Mouse (Mus musculus) bone marrow macrophage, adult 2 months (primary cell): ENCODE results near the gene Gga1. TPM values are rescaled to one million over a fixed set of nuclear protein-coding genes. Genes with fewer than 3 reads are reported as not detected.

Source experiments
- H3K27ac ChIP-seq: 2 replicates; pipeline ENCODE4 v1.5.1; 2012; ENCODE audit warnings: low read depth, low read length; ENCODE audit not compliant: insufficient read depth
- H3K4me1 ChIP-seq: 2 replicates; pipeline ENCODE4 v1.6.1; 2012; ENCODE audit warnings: low read length; ENCODE audit not compliant: control insufficient read depth, insufficient read depth
- H3K4me3 ChIP-seq: 2 replicates; pipeline ENCODE4 v1.5.1; 2012; ENCODE audit warnings: mild to moderate bottlenecking, low read length, moderate library complexity; ENCODE audit not compliant: insufficient read depth
- CTCF ChIP-seq: IDR thresholded peaks from 2 replicates; pipeline ENCODE4 v1.5.1; 2012; ENCODE audit warnings: low read depth, mild to moderate bottlenecking, low read length, moderate library complexity
- POLR2A ChIP-seq: IDR thresholded peaks from 2 replicates; pipeline ENCODE4 v1.6.1; 2012; ENCODE audit warnings: mild to moderate bottlenecking, low read depth, low read length, borderline replicate concordance
- polyA plus RNA-seq: library from polyadenylated mRNA; stranded (reverse); fragments of >200 nt; gene quantifications from 2 replicates; pipeline ENCODE4 v1.2.4, GENCODE M21; 2012; ENCODE audit not compliant: missing spikeins, insufficient read depth, insufficient read length

The Gga1 gene
- polyA plus RNA-seq, 1 experiment: 76.5 TPM

DNA sequence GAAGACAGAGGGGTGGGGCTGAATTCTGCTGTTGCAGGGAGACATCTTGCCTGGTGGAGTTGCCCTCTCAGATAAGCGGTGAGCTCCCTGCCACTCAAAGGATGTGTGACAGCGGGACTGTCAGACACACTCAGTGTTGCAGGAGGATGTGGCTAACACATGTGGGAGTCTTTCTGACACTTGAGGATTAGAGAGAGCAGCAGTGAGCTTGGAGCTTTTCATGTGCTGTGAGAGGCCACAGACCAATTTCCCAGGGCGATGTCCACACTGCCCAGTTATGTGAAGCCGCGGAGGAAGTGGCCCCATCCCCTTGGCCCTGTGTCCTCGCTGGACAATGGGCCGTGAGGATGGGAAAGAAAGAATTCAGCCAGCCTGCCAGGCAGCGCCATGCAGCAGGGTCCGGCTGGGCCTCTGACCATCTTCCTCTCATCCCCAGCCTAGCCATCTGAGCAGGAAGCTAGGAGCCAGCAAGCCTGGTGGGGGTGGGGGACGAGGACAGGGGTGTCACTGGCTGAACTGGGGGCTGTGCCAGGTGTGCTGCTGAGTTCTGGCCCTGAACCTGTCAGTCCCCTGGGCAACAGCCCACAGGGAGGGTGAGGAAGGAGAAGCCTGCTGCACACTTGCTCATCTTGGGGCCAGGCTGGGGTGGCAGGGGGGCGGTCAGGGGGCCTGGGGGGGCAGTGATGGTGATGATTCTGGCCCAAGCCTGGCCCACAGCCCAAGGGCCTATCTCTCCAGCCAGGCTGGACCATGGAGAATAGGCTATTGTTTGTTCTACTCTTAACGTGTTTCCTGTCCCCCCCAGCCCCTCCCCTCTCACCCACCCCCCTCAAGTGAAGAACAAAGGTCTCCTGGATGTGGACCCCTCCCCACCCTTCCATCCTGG lies 41.5 kb upstream of the Gga1 start:
- Histone ChIP-seq H3K27ac (no peak overlapping the region), H3K4me3 (no peak overlapping the region), H3K4me1 (no peaks in the 10 kb centered on the region)
- TF ChIP-seq POLR2A (no peak), CTCF (no peak)

DNA sequence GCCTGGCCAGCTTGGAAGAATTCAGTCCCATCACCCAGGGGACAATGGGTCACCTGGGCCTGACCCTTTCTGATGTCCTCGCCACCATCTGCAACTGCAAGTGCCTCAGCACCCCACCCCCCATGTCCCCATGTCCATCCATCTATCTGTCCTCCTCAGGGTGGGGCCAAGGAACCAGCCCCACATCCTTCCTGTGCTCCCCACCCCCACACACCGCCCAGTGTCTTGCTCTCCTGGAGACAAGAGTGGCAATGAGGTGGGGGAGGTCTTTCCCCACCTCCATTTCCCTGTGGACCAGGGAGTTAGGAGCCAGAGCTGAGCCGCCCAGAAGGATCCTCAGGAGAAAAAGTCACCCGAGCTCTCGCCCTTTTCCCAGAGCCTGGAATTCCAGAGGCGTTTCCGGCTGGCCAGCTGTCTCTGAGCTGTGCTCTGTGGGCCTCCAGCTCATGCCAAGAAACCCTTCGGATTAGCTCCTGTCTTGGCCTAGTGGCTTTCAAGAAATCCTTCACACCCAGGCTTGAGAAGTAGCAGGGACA lies 40.8 kb upstream of the Gga1 start:
- no peaks in the 10 kb centered on the region for H3K4me1 ChIP-seq

DNA sequence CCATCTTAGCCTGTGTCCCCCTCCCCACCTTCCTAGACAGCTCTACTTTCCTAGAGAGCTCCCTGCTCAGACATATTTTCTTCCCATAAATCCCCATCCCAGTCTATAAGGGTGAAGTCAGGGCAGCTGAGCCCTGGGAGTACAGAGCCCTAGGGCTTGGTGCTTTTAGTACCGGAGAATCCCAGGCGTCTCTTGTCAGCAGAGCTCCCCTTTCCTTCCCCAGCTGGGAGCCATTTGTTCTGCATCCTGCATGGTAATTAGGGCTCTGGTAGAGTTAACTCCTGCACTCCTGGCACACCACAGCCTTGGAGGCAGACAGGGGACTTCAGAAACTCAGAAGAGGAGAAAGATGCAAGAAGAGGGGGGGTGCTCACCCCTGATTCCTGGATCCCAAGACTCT lies 37.2 kb upstream of the Gga1 start:
- H3K4me1 ChIP-seq: peaks cover 3% of the 10 kb centered on the region; the same call in 1 of the 2 replicates
- no peak overlapping the region for H3K27ac ChIP-seq
- TF ChIP-seq POLR2A (no peak), CTCF (no peak)
- H3K4me3 ChIP-seq: no peak overlapping the region

More for the DNA sequence above, 40.8 kb upstream of the Gga1 start:
- no peak for TF ChIP-seq CTCF
- no peak for TF ChIP-seq POLR2A
- H3K4me3 ChIP-seq: no peak overlapping the region
- H3K27ac ChIP-seq: no peak overlapping the region

DNA sequence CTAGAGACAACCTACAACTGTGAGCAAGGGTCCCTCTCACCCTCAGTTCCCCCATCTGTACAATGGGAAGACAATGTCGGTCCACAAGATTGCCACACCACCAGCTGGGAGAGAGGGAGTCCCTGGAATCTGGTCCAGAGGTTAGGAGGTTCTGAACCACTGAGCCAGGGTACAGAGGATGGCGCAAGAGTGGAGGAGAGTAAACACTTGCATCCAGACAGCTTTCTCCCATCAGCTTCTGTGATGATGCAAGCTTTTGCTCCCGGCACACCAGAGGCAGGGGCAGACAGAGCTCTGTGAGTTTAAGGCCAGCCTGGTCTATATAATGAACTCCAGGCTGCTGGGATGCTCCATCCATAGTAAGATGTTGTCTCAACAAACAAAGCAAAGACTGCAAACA lies 36.7 kb upstream of the Gga1 start:
- no peak overlapping the region for H3K27ac ChIP-seq
- TF ChIP-seq POLR2A: no peak
- no peak for TF ChIP-seq CTCF
- peaks cover 3% of the 10 kb centered on the region; the same call in 1 of the 2 replicates for H3K4me1 ChIP-seq
- H3K4me3 ChIP-seq: no peak overlapping the region

DNA sequence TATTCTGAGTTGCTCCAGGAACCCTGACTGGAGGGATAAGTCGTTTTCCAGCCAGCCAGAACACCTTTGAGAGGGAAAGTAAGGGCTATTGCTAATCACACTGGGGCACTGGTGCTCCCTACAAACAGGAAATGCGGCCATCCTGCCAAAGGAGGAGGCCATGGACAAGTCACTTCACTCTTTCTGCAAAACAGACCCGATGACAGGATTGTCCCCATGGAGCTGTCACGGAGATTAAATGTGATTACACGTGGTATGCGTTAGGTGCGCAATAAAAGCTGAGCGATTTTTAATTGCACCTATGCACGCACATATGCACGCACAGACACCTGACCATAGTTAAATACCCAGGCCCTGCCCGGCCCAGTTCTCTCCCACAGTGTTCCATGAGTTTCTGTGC lies 36.2 kb upstream of the Gga1 start:
- H3K27ac ChIP-seq: no peak overlapping the region
- H3K4me1 ChIP-seq: peaks cover 3% of the 10 kb centered on the region; the same call in 1 of the 2 replicates
- no peak overlapping the region for H3K4me3 ChIP-seq
- TF ChIP-seq POLR2A (no peak), CTCF (no peak)

DNA sequence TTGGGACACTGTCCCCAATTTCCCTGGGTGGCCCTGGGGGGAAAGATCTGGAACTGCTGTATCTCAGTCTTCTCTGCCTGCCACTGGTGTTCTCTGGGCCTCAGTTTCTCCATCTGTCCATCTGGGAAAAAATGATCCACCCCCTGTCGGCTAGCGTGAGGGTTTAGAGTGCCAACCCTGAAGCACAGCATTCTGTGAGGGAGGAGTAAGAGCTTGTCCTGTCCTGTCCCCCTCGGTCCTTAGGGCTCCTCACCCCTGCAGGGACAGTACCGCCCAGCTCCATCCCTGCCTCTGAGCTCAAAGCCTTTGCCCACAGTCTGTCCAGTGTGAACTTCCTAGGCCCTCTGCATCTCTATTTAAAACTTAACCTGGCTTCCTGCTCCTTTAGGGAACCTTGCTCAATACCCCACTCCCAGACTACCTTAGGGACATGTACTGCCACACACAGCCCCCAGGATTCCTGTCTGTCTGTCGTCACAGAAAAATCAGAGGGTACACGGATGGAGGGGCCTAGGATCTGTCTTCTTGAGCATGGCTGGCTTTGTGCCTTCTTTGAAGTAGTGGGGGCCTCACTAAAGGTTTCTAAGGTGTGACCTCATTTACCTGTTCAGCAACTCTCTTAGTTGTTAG lies 35.7 kb upstream of the Gga1 start:
- TF ChIP-seq POLR2A (no peak), CTCF (no peak)
- Histone ChIP-seq H3K4me3 (no peak overlapping the region), H3K27ac (no peak overlapping the region), H3K4me1 (peaks cover 3% of the 10 kb centered on the region; the same call in 1 of the 2 replicates)

DNA sequence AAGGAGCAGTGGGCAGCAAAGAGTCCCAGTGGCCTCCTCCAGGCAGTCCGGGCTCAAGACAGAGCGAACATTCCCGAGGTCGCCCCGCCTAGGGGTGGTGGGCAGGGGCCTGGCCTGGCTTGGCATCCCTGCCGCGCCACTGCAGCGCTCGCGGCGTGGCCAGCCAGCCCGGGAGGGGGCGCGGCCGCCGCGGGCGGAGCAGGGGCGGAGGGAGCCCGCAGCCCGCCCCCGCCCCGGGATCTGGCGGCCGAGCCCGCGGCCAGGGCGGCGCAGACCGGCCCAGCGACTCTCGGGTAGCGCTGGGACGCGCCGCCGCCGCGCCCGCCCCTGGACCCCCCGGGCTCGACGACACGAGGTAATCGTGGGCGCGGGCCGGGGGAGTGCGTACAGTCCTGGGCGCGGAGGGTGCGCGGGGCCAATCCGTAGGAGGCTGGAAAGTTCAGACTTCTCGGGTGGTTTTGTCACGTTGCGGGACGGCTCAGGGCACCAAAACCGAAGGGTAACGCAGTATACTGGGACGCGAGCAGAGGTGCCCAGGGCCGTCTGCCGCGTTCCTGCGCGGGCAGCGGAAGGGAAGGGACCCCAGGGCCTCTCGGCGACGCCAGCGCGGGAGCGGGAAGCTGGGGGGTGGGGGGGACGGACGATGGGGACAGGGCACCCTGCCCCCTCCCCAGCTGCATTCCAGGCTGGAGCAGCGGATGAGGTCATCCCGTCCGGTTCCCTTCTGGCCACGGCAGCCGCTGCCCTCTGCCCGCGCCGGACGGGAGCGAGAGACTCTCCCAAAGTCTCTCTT lies 34.4 kb upstream of the Gga1 start, which contains the start of gene Cdc42ep1:
Gene Cdc42ep1, plus strand, starts transcription at position 254 of the 793 bp plus-strand sequence.
- peaks cover 3% of the 10 kb centered on the region; the same call in 1 of the 2 replicates for H3K4me1 ChIP-seq
- H3K4me3 ChIP-seq: peak within 1 kb of the TSS; percentile 41
- TF ChIP-seq CTCF: no peak
- H3K27ac ChIP-seq: no peak within 1 kb of the TSS

DNA sequence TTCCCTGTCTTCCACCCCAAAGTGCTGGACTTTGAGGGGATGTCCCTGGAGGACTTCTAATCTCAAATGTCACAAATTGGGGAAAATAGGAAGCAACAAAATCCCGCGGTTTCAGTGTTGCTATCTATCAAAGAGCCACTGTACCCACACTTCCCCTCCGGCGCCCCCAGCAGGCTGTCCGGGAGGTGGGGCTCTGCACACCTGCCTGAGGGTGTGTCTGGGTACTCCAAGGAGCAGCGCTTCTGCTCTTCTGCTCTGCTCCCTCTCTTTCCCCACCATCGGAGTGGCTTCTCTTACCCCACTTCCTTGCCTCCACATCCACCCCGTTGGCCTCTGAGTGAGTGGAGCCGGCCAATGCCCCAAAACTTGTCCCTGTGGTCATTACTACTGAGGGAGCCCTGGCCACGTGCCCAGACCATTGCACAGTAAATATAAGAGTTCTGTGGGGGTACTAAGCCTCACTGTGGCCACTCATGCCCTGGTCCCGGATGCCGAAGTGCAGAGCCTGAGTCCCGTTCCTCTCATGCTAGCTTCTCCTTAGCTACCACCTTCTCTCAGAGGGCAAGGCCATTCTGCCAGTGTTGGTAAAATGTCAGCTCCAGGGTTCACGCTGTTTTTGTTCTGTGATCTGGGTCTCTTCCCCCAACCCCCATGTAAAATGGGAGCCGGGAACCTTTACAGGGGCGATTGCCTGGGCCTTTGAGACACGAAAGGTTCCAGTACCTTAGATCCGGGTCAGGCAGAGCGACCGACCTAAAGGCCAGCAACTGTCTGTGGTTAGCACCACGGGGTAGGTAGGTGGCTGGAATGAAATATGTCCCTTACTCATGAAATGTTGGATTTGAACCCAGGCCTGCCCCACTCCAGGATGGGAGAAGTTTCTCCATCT lies 33.2 kb upstream of the Gga1 start:
- TF ChIP-seq POLR2A (no peak), CTCF (no peak)
- H3K4me3 ChIP-seq: no peak overlapping the region
- H3K4me1 ChIP-seq: peaks cover 3% of the 10 kb centered on the region; the same call in 1 of the 2 replicates
- H3K27ac ChIP-seq: no peak overlapping the region

DNA sequence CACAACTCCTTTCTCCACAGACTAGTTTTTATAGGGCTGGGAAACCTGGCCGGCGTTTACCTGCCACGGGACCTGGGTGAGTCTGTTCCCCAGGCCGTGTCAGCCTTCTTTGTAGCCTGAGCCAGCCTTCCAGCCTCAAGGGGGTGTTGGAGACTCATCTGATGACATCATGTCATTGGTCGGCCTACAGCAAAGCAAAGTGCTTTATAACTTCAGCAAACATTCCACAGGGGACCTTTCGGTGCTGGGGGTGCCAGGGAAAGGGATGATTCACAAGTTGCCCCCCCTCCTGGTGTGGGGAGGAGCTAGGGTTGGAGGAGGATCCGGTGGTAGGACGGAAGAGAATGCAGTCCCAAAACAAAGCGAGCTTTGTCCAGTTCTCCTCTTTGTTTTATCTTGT lies 32.2 kb upstream of the Gga1 start:
- Histone ChIP-seq H3K4me3 (no peak overlapping the region), H3K4me1 (peaks cover 3% of the 10 kb centered on the region; the same call in 1 of the 2 replicates), H3K27ac (no peak overlapping the region)
- no peak for TF ChIP-seq CTCF
